8 mouse cellular contexts compared by ENCODE assay signal in the genomic region with DNA sequence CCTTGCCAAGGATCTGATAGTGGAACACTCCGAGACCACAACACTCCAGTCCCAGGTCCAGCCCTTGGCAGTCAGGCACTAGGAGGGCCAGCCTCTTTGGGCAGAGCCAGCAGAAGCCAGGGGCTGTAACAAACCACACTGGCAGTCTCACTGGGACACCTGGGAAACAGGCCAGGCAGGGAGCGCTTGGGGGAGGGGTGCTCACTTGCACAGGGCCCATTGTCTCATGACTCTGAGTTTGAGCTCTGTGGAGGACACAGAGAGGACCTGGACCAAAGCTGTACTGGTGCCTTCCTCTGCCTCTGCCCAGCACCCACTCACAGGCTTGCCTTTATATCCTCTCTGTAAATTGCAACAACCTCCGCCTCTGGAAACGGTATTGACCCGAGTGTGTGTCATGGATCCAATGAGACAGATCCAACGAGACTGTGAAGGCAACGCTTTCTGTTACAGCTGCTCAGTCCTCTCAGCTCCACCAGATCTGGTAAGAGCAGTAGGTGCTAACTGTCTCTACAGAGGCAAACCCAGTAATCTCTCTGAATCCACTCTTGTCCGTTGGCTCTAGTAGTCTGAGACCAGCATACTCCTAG. TPM values are rescaled to one million over a fixed set of nuclear protein-coding genes. Genes with fewer than 3 reads are reported as not detected.
A peak's percentile ranks its signal among the peaks of the same experiment; 100 is the strongest.
DNase-seq lines count a peak whose midpoint lies in the region; ATAC-seq and TF ChIP-seq lines count a peak whose summit lies in the region.

A gene (plus strand): TSS at position 229 of the 590 bp plus-strand sequence.

- peaks cover 17 to 44% of the 10 kb centered on the region in 2 experiments for H3K4me1 ChIP-seq in CH12.LX (ENCODE audit: control insufficient read depth in 1 of 2, insufficient read depth in 2 of 2)
- peaks cover 17% of the 10 kb centered on the region for H3K4me1 ChIP-seq in forebrain, embryonic 11.5 days (replicated peaks; ENCODE audit: control insufficient read depth, insufficient read depth, low read length)
- H3K4me1 ChIP-seq in heart, embryonic 13.5 days = peaks cover 44% of the 10 kb centered on the region
- peaks cover 24% of the 10 kb centered on the region for H3K4me1 ChIP-seq in kidney, postnatal 0 days (replicated peaks; ENCODE audit: insufficient read depth, low read length)
- H3K4me1 ChIP-seq in liver, adult 2 months (ENCODE audit: control insufficient read depth, insufficient read depth, low read length) = peaks cover 20% of the 10 kb centered on the region
- H3K4me1 ChIP-seq in midbrain, postnatal 0 days (ENCODE audit: insufficient read depth, low read length) = peaks cover 26% of the 10 kb centered on the region

- no peaks in the 10 kb centered on the region for H3K9me3 ChIP-seq in CH12.LX (replicated peaks; ENCODE audit: low read length)
- no peaks in the 10 kb centered on the region for H3K9me3 ChIP-seq in forebrain, embryonic 11.5 days (ENCODE audit: control insufficient read depth, low read length)
- H3K9me3 ChIP-seq in heart, embryonic 13.5 days = no peaks in the 10 kb centered on the region
- no peaks in the 10 kb centered on the region for H3K9me3 ChIP-seq in kidney, postnatal 0 days (replicated peaks; ENCODE audit: low read length)
- no peaks in the 10 kb centered on the region for H3K9me3 ChIP-seq in midbrain, postnatal 0 days (ENCODE audit: low read length)

- TF ChIP-seq CTCF in CH12.LX (conservative IDR thresholded peaks at IDR 0.05 in 1 of 2, IDR thresholded peaks at IDR 0.05 in 1 of 2; ENCODE audit: low read depth in 2 of 2, low read length in 2 of 2) = no peak
- no peak for TF ChIP-seq CTCF in kidney, postnatal 0 days (IDR thresholded peaks at IDR 0.05; ENCODE audit: low read depth)
- TF ChIP-seq CTCF in liver, adult 2 months (IDR thresholded peaks at IDR 0.05; ENCODE audit: low read depth, low read length) = no peak
- no peak for TF ChIP-seq CTCF in midbrain, postnatal 0 days (IDR thresholded peaks at IDR 0.05)

- dilution Hi-C loops in CH12.LX (cut with MboI; ENCODE audit: extremely low pct_ligation_motif_present, extremely low pct_unique_long_range_greater_than_20kb, low sequenced_read_pairs) = no loop called here

- in situ Hi-C loops in CH12.LX (cut with MboI; ENCODE audit: low pct_ligation_motif_present, low pct_unique_long_range_greater_than_20kb, low sequenced_read_pairs) = no loop called here

- peaks cover 0 to 9% of the 10 kb centered on the region in 2 experiments for H3K36me3 ChIP-seq in CH12.LX (replicated peaks in 1 of 2; ENCODE audit: control insufficient read depth in 1 of 2, insufficient read depth in 1 of 2, low read length in 1 of 2)
- no peaks in the 10 kb centered on the region; the same call in 1 of the 2 replicates for H3K36me3 ChIP-seq in forebrain, embryonic 11.5 days (ENCODE audit: control insufficient read depth, insufficient read depth, low read length)
- H3K36me3 ChIP-seq in heart, embryonic 13.5 days = peaks cover 2% of the 10 kb centered on the region; the same call in 1 of the 2 replicates
- H3K36me3 ChIP-seq in kidney, postnatal 0 days (ENCODE audit: insufficient read depth, low read length) = no peaks in the 10 kb centered on the region
- no peaks in the 10 kb centered on the region for H3K36me3 ChIP-seq in liver, adult 2 months (ENCODE audit: control insufficient read depth, insufficient read depth, low read length)
- H3K36me3 ChIP-seq in midbrain, postnatal 0 days (ENCODE audit: insufficient read depth, low read length) = no peaks in the 10 kb centered on the region

- TF ChIP-seq POLR2A in CH12.LX (IDR thresholded peaks at IDR 0.05; ENCODE audit: low read depth, low read length) = no peak
- TF ChIP-seq POLR2A in liver, adult 2 months (IDR thresholded peaks at IDR 0.05; ENCODE audit: extremely low read depth, insufficient read depth, low read length) = peak; percentile 53; the same call in 1 of the 2 replicates

- peak; percentile 23; the same call in 1 of the 2 replicates for ATAC-seq in forebrain, embryonic 11.5 days (replicated peaks; ENCODE audit: low FRiP score)
- no peak; the same call in 1 of the 2 replicates for ATAC-seq in heart, embryonic 13.5 days (ENCODE audit: extremely low read depth, insufficient number of reproducible peaks, low FRiP score, low TSS enrichment)
- peak; percentile 15; the same call in 1 of the 2 replicates for ATAC-seq in kidney, postnatal 0 days (replicated peaks; ENCODE audit: low FRiP score, low read depth)
- ATAC-seq in midbrain, postnatal 0 days (ENCODE audit: low FRiP score) = peak; percentile 32

- H3K4me3 ChIP-seq in CH12.LX (replicated peaks in 1 of 3; ENCODE audit: low read depth in 2 of 3, low read length in 2 of 3, poor library complexity in 1 of 3) = peak within 1 kb of the TSS; percentile 78 to 97 (median 94)
- peak within 1 kb of the TSS; percentile 82 for H3K4me3 ChIP-seq in forebrain, embryonic 11.5 days (ENCODE audit: low read depth, low read length)
- H3K4me3 ChIP-seq in heart, embryonic 13.5 days = peak within 1 kb of the TSS; percentile 86
- H3K4me3 ChIP-seq in kidney, postnatal 0 days (replicated peaks; ENCODE audit: low read depth, low read length) = peak within 1 kb of the TSS; percentile 65
- peak within 1 kb of the TSS; percentile 78 for H3K4me3 ChIP-seq in liver, adult 2 months (ENCODE audit: insufficient read depth, low read depth, low read length)
- H3K4me3 ChIP-seq in midbrain, postnatal 0 days (ENCODE audit: low read depth, low read length) = peak within 1 kb of the TSS; percentile 77

- no peak for TF ChIP-seq RAD21 in CH12.LX (IDR thresholded peaks at IDR 0.05; ENCODE audit: low read depth, low read length)

- 22% methylated on average over 8 of the region's 8 CpGs for WGBS in forebrain, embryonic 11.5 days
- WGBS in heart, embryonic 13.5 days = 23% methylated on average over 8 of the region's 8 CpGs
- WGBS in kidney, postnatal 0 days = 23% methylated on average over 8 of the region's 8 CpGs
- 17% methylated on average over 8 of the region's 8 CpGs for whole genome bisulfite sequencing in liver, adult 2 months
- WGBS in midbrain, postnatal 0 days = 26% methylated on average over 8 of the region's 8 CpGs

- H3K9ac ChIP-seq in CH12.LX (ENCODE audit: insufficient read depth, low read depth) = peak within 1 kb of the TSS; percentile 92
- peak within 1 kb of the TSS; percentile 89 for H3K9ac ChIP-seq in forebrain, embryonic 11.5 days (ENCODE audit: low read length)
- H3K9ac ChIP-seq in heart, embryonic 13.5 days = peak within 1 kb of the TSS; percentile 95
- peak within 1 kb of the TSS; percentile 82 for H3K9ac ChIP-seq in kidney, postnatal 0 days (ENCODE audit: low read depth, low read length)
- H3K9ac ChIP-seq in liver, adult 2 months (ENCODE audit: low read depth, low read length) = peak within 1 kb of the TSS; percentile 89
- H3K9ac ChIP-seq in midbrain, postnatal 0 days (replicated peaks; ENCODE audit: low read length, poor library complexity, severe bottlenecking) = peak within 1 kb of the TSS; percentile 89

- TF ChIP-seq EP300 in CH12.LX (IDR thresholded peaks at IDR 0.05; ENCODE audit: low read length) = no peak

- peaks cover 39% of the 10 kb centered on the region for H3K79me2 ChIP-seq in CH12.LX (replicated peaks; ENCODE audit: control insufficient read depth, extremely low read depth, insufficient read depth, poor library complexity, severe bottlenecking)
- peaks cover 19% of the 10 kb centered on the region; the same call in 1 of the 2 replicates for H3K79me2 ChIP-seq in liver, adult 2 months (ENCODE audit: control insufficient read depth, insufficient read depth, low read length)

- peak within 1 kb of the TSS; percentile 75 for H3K4me2 ChIP-seq in CH12.LX (ENCODE audit: insufficient read depth, low read depth, poor library complexity, severe bottlenecking)
- H3K4me2 ChIP-seq in forebrain, embryonic 11.5 days (ENCODE audit: low read depth, low read length, severe bottlenecking) = peak within 1 kb of the TSS; percentile 85
- peak within 1 kb of the TSS; percentile 95 for H3K4me2 ChIP-seq in heart, embryonic 13.5 days
- peak within 1 kb of the TSS; percentile 97 for H3K4me2 ChIP-seq in kidney, postnatal 0 days (ENCODE audit: low read length)
- peak within 1 kb of the TSS; percentile 91 for H3K4me2 ChIP-seq in midbrain, postnatal 0 days (ENCODE audit: low read depth, low read length, poor library complexity, severe bottlenecking)

- no peak for DNase-seq in CH12.LX (ENCODE audit: extremely low read depth)
- peak; percentile 20 for DNase-seq in brain, embryonic 18.5 days (ENCODE audit: low read depth, low spot score)
- DNase-seq in forebrain, embryonic 11.5 days (ENCODE audit: low spot score) = peak; percentile 58
- DNase-seq in kidney, postnatal 0 days (ENCODE audit: low spot score) = no peak
- peak; percentile 89 for DNase-seq in liver, adult 2 months (ENCODE audit: extremely low read depth, low read depth, low spot score)
- peak; percentile 70 for DNase-seq in midbrain, postnatal 0 days (ENCODE audit: low spot score)
- DNase-seq in testis, postnatal 14 days (ENCODE audit: low spot score) = peak; percentile 81

- no peaks in the 10 kb centered on the region for H3K27me3 ChIP-seq in CH12.LX (replicated peaks)
- H3K27me3 ChIP-seq in forebrain, embryonic 11.5 days (ENCODE audit: control insufficient read depth, insufficient read depth, low read length) = no peaks in the 10 kb centered on the region
- H3K27me3 ChIP-seq in heart, embryonic 13.5 days (replicated peaks) = no peaks in the 10 kb centered on the region; the same call in 1 of the 2 replicates
- no peaks in the 10 kb centered on the region for H3K27me3 ChIP-seq in kidney, postnatal 0 days (ENCODE audit: insufficient read depth, low read length)
- H3K27me3 ChIP-seq in liver, adult 2 months (ENCODE audit: control insufficient read depth, insufficient read depth, low read length) = no peaks in the 10 kb centered on the region
- H3K27me3 ChIP-seq in midbrain, postnatal 0 days (ENCODE audit: insufficient read depth, low read length) = no peaks in the 10 kb centered on the region

- H3K27ac ChIP-seq in CH12.LX (ENCODE audit: insufficient read depth, low read depth) = peak within 1 kb of the TSS; percentile 81
- H3K27ac ChIP-seq in forebrain, embryonic 11.5 days (ENCODE audit: low read depth, low read length) = peak within 1 kb of the TSS; percentile 81
- H3K27ac ChIP-seq in heart, embryonic 13.5 days (replicated peaks) = peak within 1 kb of the TSS; percentile 96
- H3K27ac ChIP-seq in kidney, postnatal 0 days = peak within 1 kb of the TSS; percentile 92
- peak within 1 kb of the TSS; percentile 91 for H3K27ac ChIP-seq in liver, adult 2 months (replicated peaks; ENCODE audit: insufficient read depth, low read depth, low read length)
- H3K27ac ChIP-seq in midbrain, postnatal 0 days (ENCODE audit: low read depth, low read length) = peak within 1 kb of the TSS; percentile 95

RNA-seq across cellular contexts. Expression of the gene that starts here (rescaled TPM):
- total RNA-seq in CH12.LX (2012; rRNA removed) (432 and 450 TPM in 2 replicates), CH12.LX (2014; rRNA removed) (420 and 456 TPM in 2 replicates)
- 735 and 837 TPM in 2 replicates for polyA plus RNA-seq in CH12.LX (2012; ENCODE audit: insufficient read length, low read depth)
- polyA plus RNA-seq in forebrain, embryonic 11.5 days (2014; fragmentation: Nextera tagmentation; extraction: Ambion mirVana) = 118 and 135 TPM in 2 replicates
- 86.2 and 96.6 TPM in 2 replicates for polyA plus RNA-seq in heart, embryonic 13.5 days (2015; fragmentation: Nextera tagmentation; extraction: Ambion mirVana)
- polyA plus RNA-seq in kidney, postnatal 0 days (2015; fragmentation: Nextera tagmentation; extraction: Ambion mirVana) = 238 and 253 TPM in 2 replicates
- 115 and 116 TPM in 2 replicates for total RNA-seq in liver, adult 2 months (2014; rRNA removed)
- polyA plus RNA-seq in liver, adult 2 months (2012; rRNA removed) = 114 and 166 TPM in 2 replicates
- 364 and 388 TPM in 2 replicates for total RNA-seq in midbrain, postnatal 0 days (2014; rRNA removed)
- 241 and 251 TPM in 2 replicates for polyA plus RNA-seq in midbrain, postnatal 0 days (2015; fragmentation: Nextera tagmentation; extraction: Ambion mirVana)

Comparison
In these comparisons a context has a peak if more than half of its experiments do, and no peak if none do; other contexts are left out.
1. DNase-seq: peak in brain, embryonic 18.5 days (single experiment), forebrain, embryonic 11.5 days (single experiment), liver, adult 2 months (single experiment), midbrain, postnatal 0 days (single experiment) and testis, postnatal 14 days (single experiment); none in CH12.LX (single experiment) and kidney, postnatal 0 days (single experiment).
2. Peak in every context shown above with its lines, with median percentiles within 50 percentile points of each other: H3K27ac ChIP-seq, H3K4me2 ChIP-seq, H3K4me3 ChIP-seq and H3K9ac ChIP-seq.